Mouse (Mus musculus) midbrain, postnatal 0 days (tissue): ENCODE measurements around the gene Lefty2. TPM values are rescaled to one million over a fixed set of nuclear protein-coding genes. Genes with fewer than 3 reads are reported as not detected.

Source experiments
- ATAC-seq: fragments of 200-750 bp; cut with Nextera tagmentation; 2 replicates; pipeline ENCODE4 v1.8.0; 2017; ENCODE audit warnings: moderate number of reproducible peaks, mild to moderate bottlenecking, moderate TSS enrichment, moderate library complexity; ENCODE audit not compliant: low FRiP score
- DNase-seq: peaks from one replicate; pipeline ENCODE4 v3.0.0-alpha.2; 2015; ENCODE audit warnings: low spot score
- H3K27ac ChIP-seq: fragments of 300-500 bp; sonication (generic); 2 replicates; pipeline ENCODE4 v1.5.1; 2014; ENCODE audit warnings: low read depth, mild to moderate bottlenecking, low read length, mixed read lengths
- H3K27me3 ChIP-seq: fragments of 300-500 bp; sonication (generic); 2 replicates; pipeline ENCODE4 v1.6.1; 2014; ENCODE audit warnings: low read length, control low read depth, mixed read lengths; ENCODE audit not compliant: insufficient read depth
- H3K36me3 ChIP-seq: fragments of 300-500 bp; sonication (generic); 2 replicates; pipeline ENCODE4 v1.6.1; 2014; ENCODE audit warnings: low read length, control low read depth, mixed read lengths; ENCODE audit not compliant: insufficient read depth
- H3K4me1 ChIP-seq: fragments of 300-500 bp; sonication (generic); 2 replicates; pipeline ENCODE4 v1.6.1; 2014; ENCODE audit warnings: mild to moderate bottlenecking, control low read depth, antibody characterized with exemption, low read length, mixed read lengths; ENCODE audit not compliant: insufficient read depth
- H3K4me2 ChIP-seq: fragments of 300-500 bp; sonication (generic); 2 replicates; pipeline ENCODE4 v1.6.1; 2014; ENCODE audit warnings: low read depth, mild to moderate bottlenecking, low read length, mixed read lengths; ENCODE audit not compliant: poor library complexity, severe bottlenecking
- H3K4me3 ChIP-seq: fragments of 300-500 bp; sonication (generic); 2 replicates; pipeline ENCODE4 v1.5.1; 2014; ENCODE audit warnings: low read depth, mild to moderate bottlenecking, low read length, moderate library complexity
- H3K9ac ChIP-seq: fragments of 300-500 bp; sonication (generic); replicated peaks from 2 replicates; pipeline ENCODE4 v1.6.1; 2014; ENCODE audit warnings: mild to moderate bottlenecking, low read length, moderate library complexity, mixed read lengths; ENCODE audit not compliant: poor library complexity, severe bottlenecking
- H3K9me3 ChIP-seq: fragments of 300-500 bp; sonication (generic); 2 replicates; pipeline ENCODE4 v1.6.1; 2016; ENCODE audit warnings: low read length, control low read depth
- CTCF ChIP-seq: IDR thresholded peaks from 2 replicates; pipeline ENCODE4 v1.5.1; 2016; ENCODE audit warnings: antibody characterized with exemption, mild to moderate bottlenecking
- WGBS: fragments of 180-500 bp; shearing (Covaris S2); extraction: QIAGEN DNeasy Blood & Tissue Kit; methylation state at CpG from one replicate; pipeline ENCODE4 v1.1.7; 2014; 5-methylcytosine and 5-hydroxymethylcytosine counted together
- polyA plus RNA-seq: library from polyadenylated mRNA; unstranded; fragments of >200 nt; fragmentation: Nextera tagmentation; extraction: Ambion mirVana; gene quantifications from 2 replicates; pipeline ENCODE4 v1.2.1, GENCODE M21; 2015
- total RNA-seq: library from RNA; depleted of rRNA; stranded (reverse); fragments of >200 nt; gene quantifications from 2 replicates; pipeline ENCODE4 v1.2.3, GENCODE M21; 2014

Lefty2 gene
- total and polyA plus RNA-seq, 2 experiments from 2014 or later, result 8.6 to 12.8 TPM

- peaks cover 2% of the 10 kb centered on the region; the same call in 1 of the 2 replicates for H3K36me3 ChIP-seq
- DNase-seq, result no peak
- H3K9me3 ChIP-seq, result no peaks in the 10 kb centered on the region
- H3K9ac ChIP-seq, result no peak overlapping the region
- ATAC-seq, result no peak
- H3K27me3 ChIP-seq, result no peaks in the 10 kb centered on the region
- no peak overlapping the region for H3K4me2 ChIP-seq
- peak; percentile 41 for TF ChIP-seq CTCF
- 38% methylated on average over 8 of the region's 8 CpGs for WGBS
- no peak overlapping the region for H3K4me3 ChIP-seq
- no peaks in the 10 kb centered on the region for H3K4me1 ChIP-seq
- no peak overlapping the region for H3K27ac ChIP-seq
These were observed 26.8 kb downstream of the Lefty2 start for GRCm38 (mm10) chr1:180919686-180920085.

- Histone ChIP-seq H3K9me3 (no peaks in the 10 kb centered on the region), H3K9ac (no peak overlapping the region), H3K27ac (no peak overlapping the region), H3K4me1 (no peaks in the 10 kb centered on the region), H3K4me2 (no peak overlapping the region), H3K36me3 (peaks cover 8% of the 10 kb centered on the region; the same call in 1 of the 2 replicates), H3K27me3 (no peaks in the 10 kb centered on the region), H3K4me3 (no peak overlapping the region)
- ATAC-seq (no peak), DNase-seq (no peak)
- no peak for TF ChIP-seq CTCF
- WGBS, result 80% methylated on average over 6 of the region's 6 CpGs
These were observed 29.6 kb downstream of the Lefty2 start for GRCm38 (mm10) chr1:180922273-180923048.

GRCm38 (mm10) chr1:180924737-180925136, 31.8 kb downstream of the Lefty2 start:
- Histone ChIP-seq H3K27me3 (no peaks in the 10 kb centered on the region), H3K9ac (no peak overlapping the region), H3K9me3 (no peaks in the 10 kb centered on the region), H3K4me2 (no peak overlapping the region), H3K36me3 (peaks cover 8% of the 10 kb centered on the region; the same call in 1 of the 2 replicates), H3K4me3 (no peak overlapping the region), H3K27ac (no peak overlapping the region), H3K4me1 (no peaks in the 10 kb centered on the region)
- TF ChIP-seq CTCF, result no peak
- no peak for DNase-seq
- no peak for ATAC-seq
- 46% methylated on average over 2 of the region's 2 CpGs for WGBS

GRCm38 (mm10) chr1:180926286-180926685, 33.4 kb downstream of the Lefty2 start:
- ATAC-seq, result no peak
- no peak for DNase-seq
- Histone ChIP-seq H3K9ac (no peak overlapping the region), H3K4me3 (no peak overlapping the region), H3K4me2 (no peak overlapping the region), H3K36me3 (peaks cover 8% of the 10 kb centered on the region; the same call in 1 of the 2 replicates), H3K27me3 (no peaks in the 10 kb centered on the region), H3K9me3 (no peaks in the 10 kb centered on the region), H3K4me1 (no peaks in the 10 kb centered on the region), H3K27ac (no peak overlapping the region)
- WGBS, result 78% methylated on average over 4 of the region's 4 CpGs
- no peak for TF ChIP-seq CTCF

- WGBS, result 71% methylated on average over 2 of the region's 2 CpGs
- Histone ChIP-seq H3K27me3 (peaks cover under 1% of the 10 kb centered on the region; the same call in 1 of the 2 replicates), H3K36me3 (peaks cover 6% of the 10 kb centered on the region; the same call in 1 of the 2 replicates), H3K4me3 (no peak overlapping the region), H3K9ac (no peak overlapping the region), H3K4me1 (no peaks in the 10 kb centered on the region), H3K27ac (no peak overlapping the region), H3K9me3 (no peaks in the 10 kb centered on the region), H3K4me2 (no peak overlapping the region)
- no peak for DNase-seq
- TF ChIP-seq CTCF, result no peak
- ATAC-seq, result no peak
These were observed 36.7 kb downstream of the Lefty2 start for GRCm38 (mm10) chr1:180929599-180929998.

GRCm38 (mm10) chr1:180931106-180931505, 38.2 kb downstream of the Lefty2 start:
- no peak overlapping the region for H3K4me3 ChIP-seq
- no peaks in the 10 kb centered on the region for H3K36me3 ChIP-seq
- no peaks in the 10 kb centered on the region for H3K9me3 ChIP-seq
- no peak for ATAC-seq
- no peak for TF ChIP-seq CTCF
- DNase-seq, result no peak
- 76% methylated on average over 3 of the region's 3 CpGs for WGBS
- peaks cover 15% of the 10 kb centered on the region for H3K27me3 ChIP-seq
- no peak overlapping the region for H3K9ac ChIP-seq
- no peaks in the 10 kb centered on the region for H3K4me1 ChIP-seq
- no peak overlapping the region for H3K4me2 ChIP-seq
- H3K27ac ChIP-seq, result no peak overlapping the region
